Mouse (Mus musculus): Measurements from ENCODE around the gene Ctxn1.

Ctxn1 gene

DNA sequence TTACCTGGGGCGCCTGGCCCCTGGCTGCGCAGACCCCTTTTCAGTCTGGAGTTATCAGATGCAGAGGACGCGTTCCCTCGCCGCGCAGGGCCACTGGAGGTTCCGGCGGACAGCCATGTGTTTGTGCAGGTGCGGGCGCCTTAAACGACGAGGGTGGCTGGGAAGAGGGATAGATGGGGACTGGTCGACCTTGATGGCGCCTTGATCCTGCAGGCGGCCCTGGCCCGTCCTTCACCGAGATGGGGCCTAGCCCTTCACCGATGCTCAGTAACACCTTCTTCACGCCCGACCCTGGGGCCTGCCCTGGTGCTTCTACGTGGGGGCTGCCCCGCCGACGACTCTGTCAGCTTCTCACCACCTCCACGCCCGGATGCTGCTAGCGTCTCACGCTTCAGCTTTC lies 9.9 kb downstream of the Ctxn1 start:
- no peak for DNase-seq

DNA sequence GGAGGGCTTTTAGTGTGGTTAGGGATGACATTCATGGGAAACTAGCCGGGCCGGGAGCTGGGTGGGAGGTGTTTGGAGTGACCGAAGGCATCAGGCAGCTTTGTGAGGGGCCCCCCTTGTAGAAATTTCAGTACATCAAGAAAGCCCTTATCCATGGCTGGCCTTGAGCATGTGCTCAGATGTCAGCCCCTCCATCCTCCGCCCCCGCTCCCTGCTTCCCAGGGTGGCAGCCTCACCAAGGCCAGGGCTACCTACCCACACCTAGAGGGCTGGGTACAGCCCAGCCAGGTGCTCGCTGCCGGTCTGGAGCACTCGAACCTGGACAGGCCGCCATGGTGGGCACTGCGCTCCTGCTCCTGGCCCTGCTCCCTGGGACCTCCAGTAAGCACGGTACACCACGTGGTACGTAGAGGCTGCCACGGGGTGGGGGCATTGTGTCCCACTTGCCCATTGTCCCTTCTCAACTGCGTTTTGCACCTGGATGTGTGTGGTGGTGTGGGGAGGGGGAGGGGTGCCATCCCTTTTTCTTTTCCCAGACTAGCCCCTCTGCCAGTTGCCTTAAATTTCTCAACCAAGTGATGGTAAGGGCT lies 11.0 kb downstream of the Ctxn1 start, which contains the start of gene Tgfbr3l:
TSS of gene Tgfbr3l (plus strand) at position 264 of the 590 bp plus-strand sequence.
- DNase-seq: no peak

- no peak for DNase-seq
These were observed 11.8 kb downstream of the Ctxn1 start for GRCm38 (mm10) chr8:4247241-4247640.

DNA sequence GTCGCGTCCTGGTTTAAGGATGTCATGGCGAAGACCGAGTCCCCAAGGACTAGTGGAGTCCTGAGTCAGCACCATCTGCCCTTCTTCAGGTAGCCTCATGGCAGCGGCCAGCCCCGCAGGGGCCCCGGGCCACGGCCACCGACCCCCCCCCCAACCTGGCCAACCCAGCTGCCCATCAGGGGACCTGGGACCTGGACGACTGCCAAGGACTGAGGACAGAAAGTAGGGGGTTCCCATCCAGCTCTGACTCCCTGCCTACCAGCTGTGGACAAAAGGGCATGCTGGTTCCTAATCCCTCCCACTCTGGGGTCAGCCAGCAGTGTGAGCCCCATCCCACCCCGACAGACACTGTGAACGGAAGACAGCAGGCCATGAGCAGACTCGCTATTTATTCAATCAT lies 13.3 kb downstream of the Ctxn1 start:
- no peak for DNase-seq

DNA sequence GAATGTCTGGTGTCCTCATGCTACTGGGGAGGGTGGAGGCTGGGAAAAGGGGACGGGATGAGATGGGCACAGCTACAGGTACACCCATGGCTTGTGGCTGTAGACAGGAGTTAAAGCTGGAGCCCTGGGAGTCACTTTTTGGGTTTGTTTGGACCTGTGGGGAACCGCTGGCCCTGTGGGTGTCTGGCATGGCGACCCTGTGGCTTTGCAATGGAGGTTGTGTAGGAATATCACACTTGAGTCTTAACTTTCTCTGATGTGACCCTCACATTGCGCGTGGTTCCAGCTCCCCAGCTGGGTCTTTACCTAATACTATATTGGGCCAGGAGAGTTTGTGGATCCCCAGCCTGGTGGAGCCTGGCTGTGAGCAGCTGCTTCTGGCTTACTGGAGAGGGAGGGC lies 14.0 kb downstream of the Ctxn1 start:
- no peak for DNase-seq

DNA sequence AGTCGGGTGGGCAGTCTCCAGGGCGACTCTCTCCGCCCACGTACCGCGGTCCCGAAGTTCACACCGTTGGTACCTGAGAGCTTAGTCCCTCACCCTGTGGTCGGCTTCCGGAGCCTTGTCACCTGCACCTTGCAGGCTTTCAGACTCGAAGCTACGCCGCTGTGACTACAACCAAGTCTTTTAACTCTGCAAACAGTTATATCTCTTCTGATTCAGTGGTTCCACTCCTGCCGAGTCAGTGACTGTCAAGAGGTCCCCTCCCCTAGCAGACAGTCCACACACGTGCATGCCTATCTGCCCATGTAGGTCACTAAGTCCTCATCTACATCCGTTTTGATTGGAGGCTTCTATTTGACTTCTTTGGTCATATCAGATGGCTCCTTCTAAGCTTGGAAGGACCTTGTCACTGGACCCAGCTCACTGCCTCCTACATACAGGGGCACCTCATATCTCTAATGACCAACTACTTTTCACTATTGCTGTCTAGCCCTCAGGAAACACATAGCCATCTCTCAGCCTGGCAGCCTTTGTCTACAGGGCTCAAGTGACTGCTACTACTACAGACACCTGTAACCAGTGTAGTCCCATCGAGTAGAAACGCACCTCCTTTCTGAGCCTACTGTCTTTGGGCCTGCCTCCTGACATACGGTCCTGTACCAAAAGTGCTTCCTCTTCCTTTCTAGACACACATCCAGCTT lies 19.7 kb downstream of the Ctxn1 start:
- DNase-seq: no peak

- peak; percentile 100 for DNase-seq
These were observed 20.5 kb downstream of the Ctxn1 start, which contains the start of the genes Map2k7 and Gm49320 for GRCm38 (mm10) chr8:4238434-4239192. TSS of gene Map2k7 (plus strand) at chr8:4238740. TSS of gene Gm49320 (plus strand) at chr8:4238865.

GRCm38 (mm10) chr8:4237814-4238433 lies 21.1 kb downstream of the Ctxn1 start:
- no peak for DNase-seq

DNA sequence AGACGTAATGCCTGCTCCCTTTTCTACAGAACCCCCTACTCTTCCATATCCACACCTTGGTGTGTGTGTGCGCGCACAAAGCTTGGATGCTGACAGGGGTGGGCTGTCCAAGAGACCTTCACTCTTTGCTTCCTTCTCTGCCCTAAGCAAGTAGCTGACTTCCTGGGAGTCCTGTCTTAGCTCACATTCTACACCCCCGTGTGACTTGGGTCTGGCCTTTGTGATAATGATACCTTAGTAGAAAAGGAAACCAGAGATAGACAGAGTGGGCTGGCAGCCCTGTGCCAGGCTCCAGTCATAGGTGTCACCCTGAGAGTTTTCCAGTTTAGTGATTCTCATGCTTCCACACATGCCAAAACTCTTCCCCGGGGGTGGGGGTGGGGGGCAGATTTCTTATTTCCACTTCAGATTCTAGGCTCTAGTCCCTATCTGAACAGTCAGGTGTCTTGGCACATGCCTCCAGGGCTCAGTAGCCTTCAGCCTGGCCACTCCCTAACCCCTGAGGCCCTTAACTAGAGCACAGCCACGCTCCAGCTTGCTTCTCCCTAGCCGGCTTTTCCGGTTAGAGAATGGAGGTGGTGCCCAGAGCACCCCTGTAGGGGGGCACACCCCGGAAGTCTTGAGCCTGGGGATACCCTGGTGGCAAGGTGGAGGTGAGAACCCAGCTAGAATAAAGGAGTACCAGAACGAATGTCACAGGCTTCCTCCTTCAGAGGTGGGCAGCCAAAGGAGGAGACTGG lies 28.3 kb downstream of the Ctxn1 start:
- no peak for DNase-seq

- DNase-seq: no peak
These were observed 29.3 kb downstream of the Ctxn1 start for GRCm38 (mm10) chr8:4229784-4230183.

DNA sequence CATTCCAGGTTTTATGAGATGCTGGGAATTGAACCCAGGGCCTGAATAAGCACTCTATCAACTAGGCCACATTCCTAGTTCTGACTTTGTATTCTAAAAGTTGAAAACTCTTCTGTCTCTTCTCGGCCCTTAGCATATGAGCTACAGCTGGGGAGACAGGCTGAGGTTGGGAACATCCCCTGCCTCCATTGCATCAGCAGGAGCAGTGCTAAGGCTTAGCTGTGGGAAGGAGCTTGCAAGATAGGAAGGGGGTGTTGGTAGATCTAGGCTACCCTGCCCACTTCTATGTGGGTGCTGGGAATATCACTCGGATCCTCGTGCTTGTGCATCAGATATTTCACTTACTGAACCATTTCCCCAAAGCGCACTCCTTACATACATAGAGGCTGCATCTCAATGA lies 31.2 kb downstream of the Ctxn1 start:
- DNase-seq: no peak

- DNase-seq: no peak
These were observed 32.2 kb downstream of the Ctxn1 start, which contains the start of gene Lrrc8e for GRCm38 (mm10) chr8:4226739-4227347. TSS of gene Lrrc8e (plus strand) at chr8:4226827.

- no peak for DNase-seq
These were observed 32.8 kb downstream of the Ctxn1 start for GRCm38 (mm10) chr8:4226323-4226722.

DNA sequence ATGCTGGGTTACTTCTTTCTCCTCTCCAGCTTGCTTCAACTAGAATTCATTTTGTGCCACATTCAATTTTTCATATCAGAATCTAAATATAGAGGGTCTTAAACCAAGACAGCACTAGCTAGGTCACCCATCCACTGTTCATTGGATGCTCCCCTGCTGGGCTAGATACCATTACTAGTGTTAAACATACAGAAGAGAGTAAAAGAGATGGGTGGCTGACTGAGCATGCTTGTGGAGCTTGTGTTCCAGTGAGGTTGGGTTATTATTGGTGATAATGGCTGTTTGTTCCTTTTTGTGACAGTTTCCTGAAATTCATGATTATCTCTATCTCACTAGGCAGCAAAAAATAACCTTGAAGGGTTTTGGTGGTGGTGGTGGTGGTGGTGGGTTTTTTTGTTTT lies 37.0 kb downstream of the Ctxn1 start:
- DNase-seq: no peak

DNA sequence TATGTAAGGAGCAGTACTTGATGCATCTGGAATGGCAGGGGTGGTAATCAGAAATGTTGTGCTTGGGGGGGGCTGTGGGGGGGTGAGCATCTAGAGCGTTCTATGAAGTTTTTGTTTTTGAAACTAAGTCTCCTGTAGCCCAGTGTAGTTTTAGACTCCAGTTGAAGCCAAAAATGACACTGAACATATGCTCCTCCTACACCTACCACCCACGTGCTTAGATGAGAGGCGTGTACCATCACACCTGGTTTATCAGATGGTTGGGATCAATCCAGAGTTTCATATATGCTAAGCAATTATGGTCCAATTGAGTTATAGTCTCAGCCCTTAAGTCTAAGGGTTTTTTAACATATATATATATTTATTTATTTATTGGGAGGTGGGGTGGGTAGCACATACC lies 39.5 kb downstream of the Ctxn1 start:
- no peak for DNase-seq

DNA sequence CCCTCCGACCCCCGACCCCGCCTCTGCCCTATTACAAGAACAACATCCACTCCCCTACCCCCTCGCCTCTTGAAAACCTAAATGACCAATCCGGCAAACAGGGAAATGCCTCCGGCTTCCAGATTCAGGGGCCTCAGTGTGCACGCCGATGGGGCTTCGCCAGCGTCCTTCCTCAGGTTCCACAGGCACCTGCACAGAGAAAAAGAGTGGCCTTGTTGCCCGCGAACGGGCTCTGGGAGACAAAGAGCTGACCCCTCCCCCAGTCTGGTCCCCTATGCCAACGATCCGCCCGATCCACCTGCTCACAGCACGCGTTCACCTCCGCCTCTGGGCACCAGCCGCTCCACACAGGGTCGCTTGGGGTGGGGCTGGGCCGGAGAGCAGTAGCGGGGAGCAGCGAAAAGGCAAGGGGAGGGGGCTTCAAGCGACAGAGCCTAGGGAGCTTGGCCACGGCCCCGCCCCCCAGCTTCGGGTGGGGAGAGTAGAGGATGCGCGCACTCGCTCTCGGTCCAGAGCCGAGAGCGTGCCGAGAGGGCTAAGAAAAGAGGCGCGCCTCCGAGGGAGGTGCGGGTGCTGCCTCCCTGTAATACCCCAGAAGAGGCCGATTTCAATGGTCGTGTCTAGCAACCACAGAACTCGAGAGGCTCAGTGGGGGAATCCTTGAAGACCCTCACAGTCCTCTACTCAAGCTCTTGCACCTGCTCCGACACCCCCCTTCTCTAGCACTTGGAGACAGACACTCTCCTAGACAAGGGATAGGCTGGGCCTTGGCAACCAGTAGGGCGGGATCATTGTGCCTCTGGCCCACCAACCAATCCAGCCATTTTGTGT lies 42.1 kb downstream of the Ctxn1 start, which contains the start of gene Prr36:
TSS of gene Prr36 (minus strand) at position 669 of the 831 bp plus-strand sequence.
- DNase-seq: peak; percentile 74

DNA sequence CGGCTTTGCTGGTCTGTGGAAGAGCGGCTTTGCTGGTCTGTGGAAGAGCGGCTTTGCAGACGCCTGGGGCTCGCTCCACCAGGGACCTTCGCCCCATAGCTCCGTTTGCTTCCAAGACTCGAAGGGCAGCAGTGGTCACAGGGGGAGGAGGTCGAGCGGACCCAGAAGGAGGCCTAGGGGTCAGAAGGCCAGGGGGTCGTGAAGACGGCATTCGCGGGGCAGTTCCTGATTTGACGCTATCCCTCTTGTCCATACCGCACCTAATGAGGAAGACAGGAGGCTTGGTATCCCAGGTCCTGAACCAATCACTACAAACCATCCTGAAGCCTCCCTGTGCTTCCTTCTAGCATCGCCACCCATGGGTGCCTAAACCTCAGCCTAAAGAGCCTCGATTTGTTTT lies 42.8 kb downstream of the Ctxn1 start:
- DNase-seq: no peak

GRCm38 (mm10) chr8:4214006-4214980 lies 44.8 kb downstream of the Ctxn1 start:
- DNase-seq: peak; percentile 45

DNA sequence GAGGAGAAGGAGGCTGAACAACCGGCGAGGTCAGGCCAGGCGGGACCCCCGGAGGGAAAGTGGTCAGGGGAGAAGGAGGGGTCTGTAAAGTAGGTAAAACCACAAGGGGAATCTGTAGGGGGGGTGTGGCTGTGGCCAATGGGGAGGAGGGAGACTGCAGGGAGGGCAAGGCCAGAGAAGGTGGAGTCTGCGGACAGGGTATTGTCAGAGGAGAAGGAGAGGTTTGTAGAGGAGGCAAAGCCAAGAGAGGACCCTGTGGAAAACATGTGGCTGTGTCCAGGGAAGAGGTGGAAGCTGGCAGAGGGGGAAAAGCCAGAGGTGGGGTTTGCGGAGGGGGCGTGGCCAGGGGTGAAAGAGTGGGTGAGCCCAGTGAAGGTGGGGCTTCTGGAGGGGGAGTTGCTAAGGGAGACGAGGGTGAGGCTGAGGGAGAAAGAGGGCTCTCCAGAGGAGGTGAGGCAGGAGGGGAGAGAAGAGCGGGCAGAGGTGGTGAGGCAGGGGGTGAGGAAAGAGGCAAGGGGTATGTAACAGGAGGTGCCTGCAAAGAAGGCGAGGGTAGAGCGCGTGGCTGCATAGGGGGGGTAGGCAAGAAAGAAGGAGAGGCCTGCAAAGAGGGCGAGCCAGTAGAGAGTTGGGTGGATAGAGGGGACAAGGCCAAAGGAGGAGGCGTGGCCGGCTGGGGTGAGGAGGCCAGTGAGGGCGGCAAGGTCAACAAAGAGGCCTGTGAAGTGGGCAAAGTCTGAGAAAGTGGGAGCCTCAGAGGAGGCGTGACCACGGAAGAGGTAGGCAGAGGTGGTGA lies 45.7 kb downstream of the Ctxn1 start:
- DNase-seq: no peak
